Mouse (Mus musculus) limb, embryonic 14.5 days (tissue): Measurements from ENCODE around the gene Pter. TPM values are rescaled to one million over a fixed set of nuclear protein-coding genes. Genes with fewer than 3 reads are reported as not detected.

Experiments
- ATAC-seq: fragments of 200-750 bp; cut with Nextera tagmentation; 2 replicates; pipeline ENCODE4 v1.8.0; 2017; ENCODE audit warnings: low read depth, moderate number of reproducible peaks, moderate TSS enrichment; ENCODE audit not compliant: low FRiP score
- DNase-seq: peaks from one replicate; pipeline ENCODE4 v3.0.0-alpha.2; 2015; ENCODE audit warnings: low spot score
- H3K27ac ChIP-seq: fragments of 300-500 bp; sonication (generic); replicated peaks from 2 replicates; pipeline ENCODE4 v1.5.1; 2014; ENCODE audit warnings: low read depth, mild to moderate bottlenecking, low read length, moderate library complexity, mixed read lengths
- H3K27me3 ChIP-seq: fragments of 300-500 bp; sonication (generic); 2 replicates; pipeline ENCODE4 v1.6.1; 2014; ENCODE audit warnings: low read length, mixed read lengths; ENCODE audit not compliant: control insufficient read depth, insufficient read depth
- H3K36me3 ChIP-seq: fragments of 300-500 bp; sonication (generic); 2 replicates; pipeline ENCODE4 v1.6.1; 2014; ENCODE audit warnings: mild to moderate bottlenecking, low read length, moderate library complexity, mixed read lengths; ENCODE audit not compliant: control insufficient read depth, insufficient read depth
- H3K4me1 ChIP-seq: fragments of 300-500 bp; sonication (generic); 2 replicates; pipeline ENCODE4 v1.6.1; 2014; ENCODE audit warnings: antibody characterized with exemption, low read length, mixed read lengths; ENCODE audit not compliant: control insufficient read depth, insufficient read depth
- H3K4me2 ChIP-seq: fragments of 300-500 bp; sonication (generic); replicated peaks from 2 replicates; pipeline ENCODE4 v1.6.1; 2014; ENCODE audit warnings: low read depth, mild to moderate bottlenecking, low read length, moderate library complexity; ENCODE audit not compliant: severe bottlenecking
- H3K4me3 ChIP-seq: fragments of 300-500 bp; sonication (generic); replicated peaks from 2 replicates; pipeline ENCODE4 v1.5.1; 2014; ENCODE audit warnings: low read length
- H3K9ac ChIP-seq: fragments of 300-500 bp; sonication (generic); 2 replicates; pipeline ENCODE4 v1.6.1; 2014; ENCODE audit warnings: mild to moderate bottlenecking, low read depth, low read length, moderate library complexity; ENCODE audit not compliant: severe bottlenecking
- H3K9me3 ChIP-seq: fragments of 300-500 bp; sonication (generic); 2 replicates; pipeline ENCODE4 v1.6.1; 2016; ENCODE audit warnings: low read length; ENCODE audit not compliant: control insufficient read depth
- POLR2A ChIP-seq: fragments of 200-500 bp; IDR thresholded peaks from 2 replicates; pipeline ENCODE4 v1.8.0; 2012; ENCODE audit warnings: inconsistent platforms, mild to moderate bottlenecking, moderate library complexity, borderline replicate concordance; ENCODE audit not compliant: insufficient read depth, insufficient read length; ENCODE audit errors: extremely low read depth
- WGBS: fragments of 180-500 bp; shearing (Covaris S2); extraction: QIAGEN DNeasy Blood & Tissue Kit; methylation state at CpG from one replicate; pipeline ENCODE4 v1.1.7; 2014; 5-methylcytosine and 5-hydroxymethylcytosine counted together
- polyA plus RNA-seq, 2 experiments: library from polyadenylated mRNA; depleted of rRNA in 1 of 2; stranded (reverse) in 1 of 2; unstranded in 1 of 2; fragments of >200 nt; fragmentation: Nextera tagmentation in 1 of 2; extraction: Ambion mirVana in 1 of 2; gene quantifications; 2 replicates each; pipeline versions ENCODE4 v1.2.1 to v1.2.3; 2012 to 2014

Pter gene
- polyA plus RNA-seq, 2 experiments: 12.5 to 13.1 TPM

- Histone ChIP-seq H3K36me3 (no peaks in the 10 kb centered on the region), H3K9ac (no peak overlapping the region), H3K9me3 (no peaks in the 10 kb centered on the region), H3K27ac (no peak overlapping the region), H3K4me3 (no peak overlapping the region), H3K4me2 (no peak overlapping the region), H3K4me1 (no peaks in the 10 kb centered on the region), H3K27me3 (no peaks in the 10 kb centered on the region)
- WGBS: 89% methylated on average over 10 of the region's 10 CpGs
- TF ChIP-seq POLR2A: no peak
- no peak for DNase-seq
- ATAC-seq: no peak
Observed at GRCm38 (mm10) chr2:12937461-12938217, 13.8 kb downstream of the Pter start.

GRCm38 (mm10) chr2:12938641-12939040, 14.8 kb downstream of the Pter start:
- Histone ChIP-seq H3K9me3 (no peaks in the 10 kb centered on the region), H3K27ac (no peak overlapping the region), H3K9ac (no peak overlapping the region), H3K27me3 (no peaks in the 10 kb centered on the region), H3K4me1 (no peaks in the 10 kb centered on the region), H3K4me2 (no peak overlapping the region), H3K36me3 (no peaks in the 10 kb centered on the region), H3K4me3 (no peak overlapping the region)
- TF ChIP-seq POLR2A: no peak
- 67% methylated on average over 2 of the region's 2 CpGs for WGBS
- DNase-seq: no peak
- no peak for ATAC-seq

GRCm38 (mm10) chr2:12956703-12957424, 33.0 kb downstream of the Pter start:
- no peaks in the 10 kb centered on the region for H3K27me3 ChIP-seq
- DNase-seq (no peak), ATAC-seq (no peak)
- TF ChIP-seq POLR2A: no peak
- H3K4me1 ChIP-seq: no peaks in the 10 kb centered on the region
- H3K4me3 ChIP-seq: no peak overlapping the region
- no peak overlapping the region for H3K4me2 ChIP-seq
- H3K36me3 ChIP-seq: no peaks in the 10 kb centered on the region
- no peak overlapping the region for H3K27ac ChIP-seq
- no peak overlapping the region for H3K9ac ChIP-seq
- H3K9me3 ChIP-seq: no peaks in the 10 kb centered on the region

- no peak overlapping the region for H3K4me2 ChIP-seq
- TF ChIP-seq POLR2A: no peak
- H3K4me1 ChIP-seq: no peaks in the 10 kb centered on the region
- no peaks in the 10 kb centered on the region for H3K9me3 ChIP-seq
- WGBS: 34% methylated on average over 12 of the region's 12 CpGs
- H3K9ac ChIP-seq: no peak overlapping the region
- ATAC-seq (no peak), DNase-seq (no peak)
- no peaks in the 10 kb centered on the region for H3K27me3 ChIP-seq
- H3K27ac ChIP-seq: no peak overlapping the region
- H3K4me3 ChIP-seq: no peak overlapping the region
- H3K36me3 ChIP-seq: no peaks in the 10 kb centered on the region
Observed at GRCm38 (mm10) chr2:12970049-12970724, 46.3 kb downstream of the Pter start.

- no peak overlapping the region for H3K27ac ChIP-seq
- H3K4me3 ChIP-seq: no peak overlapping the region
- 50% methylated on average over 2 of the region's 2 CpGs for WGBS
- no peaks in the 10 kb centered on the region for H3K36me3 ChIP-seq
- H3K4me1 ChIP-seq: peaks cover 3% of the 10 kb centered on the region; the same call in 1 of the 2 replicates
- no peak for ATAC-seq
- no peak for DNase-seq
- H3K27me3 ChIP-seq: no peaks in the 10 kb centered on the region
- no peak overlapping the region for H3K4me2 ChIP-seq
- TF ChIP-seq POLR2A: no peak
- H3K9me3 ChIP-seq: no peaks in the 10 kb centered on the region
- H3K9ac ChIP-seq: no peak overlapping the region
Observed at GRCm38 (mm10) chr2:12973752-12974151, 49.9 kb downstream of the Pter start.
